Mouse (Mus musculus) cerebellum, adult 9-10 months (tissue): Measurements from ENCODE around the gene Ctbp2.

ENCODE experiments used
- DNase-seq: peaks from one replicate; pipeline ENCODE4 v3.0.0; 2022

The Ctbp2 gene

DNA sequence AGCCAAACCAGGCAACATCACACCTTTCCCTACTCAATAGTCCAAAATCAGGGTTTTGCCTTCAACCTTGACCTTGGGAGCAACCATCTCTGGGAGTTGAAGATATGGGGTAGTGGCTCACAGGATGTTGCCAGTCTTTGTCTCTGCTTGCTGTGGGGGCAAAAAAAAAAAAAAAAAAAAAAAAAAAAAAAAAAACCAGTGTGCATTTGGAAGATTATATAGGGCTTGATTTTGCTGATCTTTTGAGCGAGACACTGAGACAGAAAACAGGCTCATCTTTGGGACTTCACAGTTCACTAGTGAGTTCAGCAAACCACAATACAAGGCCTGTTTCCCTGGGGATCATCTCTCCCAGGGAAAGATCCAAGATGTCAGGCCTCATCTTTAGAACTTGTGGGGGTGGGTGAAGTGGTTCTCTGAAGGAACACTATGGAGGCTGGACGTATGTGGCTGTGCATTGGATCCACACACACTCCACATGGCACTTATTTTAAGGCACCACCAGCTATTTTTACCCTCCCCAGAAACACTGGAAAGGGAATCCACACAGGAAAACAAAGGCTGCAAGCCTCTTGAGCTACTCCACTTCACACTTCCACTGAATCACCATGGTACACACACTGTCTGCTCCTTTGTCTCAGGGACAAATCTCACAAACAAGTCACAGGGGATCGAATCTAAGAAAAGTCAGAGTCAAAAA is 84.4 kb downstream of the Ctbp2 start:
- no peak for DNase-seq

GRCm38 (mm10) chr7:133037618-133038017 is 86.5 kb downstream of the Ctbp2 start:
- DNase-seq = no peak

DNA sequence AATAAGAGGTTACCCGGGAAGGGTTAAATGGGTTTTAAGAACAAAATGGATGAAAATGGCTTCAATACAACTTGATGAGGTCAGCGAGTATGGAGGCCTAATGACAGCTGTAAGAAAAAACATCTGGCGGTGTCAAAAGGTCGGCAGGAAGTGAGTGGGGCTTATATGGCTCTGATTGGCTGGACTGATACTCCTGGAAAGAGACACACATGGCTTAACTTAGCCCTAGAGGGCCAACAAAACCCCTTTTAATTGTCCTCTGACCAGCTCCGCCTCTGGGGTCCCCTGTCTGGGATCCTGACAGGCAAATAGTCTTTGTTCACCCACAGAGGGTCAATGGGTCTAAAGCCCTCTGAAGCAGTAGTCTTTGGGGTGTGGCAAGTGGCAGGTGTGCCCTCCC is 86.9 kb downstream of the Ctbp2 start:
- DNase-seq = no peak

GRCm38 (mm10) chr7:133035901-133036300 is 88.3 kb downstream of the Ctbp2 start:
- DNase-seq = no peak

GRCm38 (mm10) chr7:133032589-133033203 is 91.5 kb downstream of the Ctbp2 start:
- DNase-seq = peak; percentile 79

DNA sequence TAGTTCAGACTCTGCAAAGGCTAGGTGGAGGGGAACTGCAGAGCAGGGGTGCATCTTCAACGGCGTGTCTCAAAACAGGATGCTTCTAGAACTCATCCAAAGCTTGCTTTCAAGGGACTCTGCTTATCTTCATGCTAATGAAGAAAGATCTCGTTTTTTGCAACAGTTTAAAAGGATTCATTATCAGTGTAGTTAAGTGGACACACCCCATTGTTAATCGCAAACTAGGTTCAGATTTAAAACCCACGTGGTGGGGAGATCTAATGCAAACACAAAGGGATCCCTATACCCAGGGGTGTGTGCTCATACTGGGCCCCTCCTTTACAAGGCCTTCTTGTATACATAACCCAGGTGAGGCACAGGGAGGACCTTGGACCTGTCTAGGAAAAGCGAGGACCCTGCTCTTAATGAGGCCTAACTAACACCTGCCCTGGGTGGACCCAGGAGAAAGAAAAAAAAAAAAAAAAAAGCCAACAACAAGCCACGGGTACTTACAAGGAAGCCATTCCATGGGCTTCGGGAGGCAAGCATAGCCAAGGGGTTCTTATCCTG is 94.6 kb downstream of the Ctbp2 start:
- no peak for DNase-seq

- DNase-seq = no peak
Measured at GRCm38 (mm10) chr7:133029004-133029403, 95.2 kb downstream of the Ctbp2 start.

DNA sequence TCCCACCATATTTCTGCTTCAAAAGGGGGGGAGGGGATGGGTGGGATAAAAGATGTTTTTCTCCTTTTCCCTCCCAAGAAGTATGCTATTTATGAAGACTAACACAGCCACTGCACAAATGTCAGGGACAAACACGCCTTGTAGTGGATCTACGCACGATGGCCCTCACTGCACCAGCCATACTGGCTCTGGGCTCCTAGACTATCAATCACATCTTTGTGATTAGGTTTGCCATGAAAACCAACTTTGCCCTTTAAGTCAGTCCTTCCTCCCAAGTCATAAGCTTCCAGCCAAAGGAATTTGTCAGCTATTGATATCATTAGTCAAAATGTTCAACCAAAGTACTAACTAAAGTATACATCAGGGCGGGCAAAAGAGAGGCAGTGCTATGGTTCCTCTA is 96.2 kb downstream of the Ctbp2 start:
- DNase-seq = no peak

DNA sequence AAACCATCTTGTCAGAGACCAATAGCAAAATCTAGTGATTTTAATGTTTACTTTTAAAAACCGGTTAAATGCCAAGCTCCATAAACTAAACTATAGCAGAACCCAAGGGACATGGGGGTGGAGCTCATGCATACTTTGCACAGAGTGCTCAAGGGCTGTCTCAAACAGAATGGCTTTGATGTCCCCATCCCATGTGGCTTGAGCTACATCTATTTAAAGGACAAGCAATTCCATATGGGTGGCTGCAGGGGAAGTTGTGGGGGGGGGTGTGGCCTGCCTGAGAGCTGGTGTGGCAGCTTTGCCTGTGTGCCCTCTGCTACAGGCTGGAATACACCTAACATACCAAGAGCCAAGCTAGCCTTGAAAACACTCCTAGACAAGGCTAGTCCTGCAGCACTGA is 99.5 kb downstream of the Ctbp2 start:
- no peak for DNase-seq

DNA sequence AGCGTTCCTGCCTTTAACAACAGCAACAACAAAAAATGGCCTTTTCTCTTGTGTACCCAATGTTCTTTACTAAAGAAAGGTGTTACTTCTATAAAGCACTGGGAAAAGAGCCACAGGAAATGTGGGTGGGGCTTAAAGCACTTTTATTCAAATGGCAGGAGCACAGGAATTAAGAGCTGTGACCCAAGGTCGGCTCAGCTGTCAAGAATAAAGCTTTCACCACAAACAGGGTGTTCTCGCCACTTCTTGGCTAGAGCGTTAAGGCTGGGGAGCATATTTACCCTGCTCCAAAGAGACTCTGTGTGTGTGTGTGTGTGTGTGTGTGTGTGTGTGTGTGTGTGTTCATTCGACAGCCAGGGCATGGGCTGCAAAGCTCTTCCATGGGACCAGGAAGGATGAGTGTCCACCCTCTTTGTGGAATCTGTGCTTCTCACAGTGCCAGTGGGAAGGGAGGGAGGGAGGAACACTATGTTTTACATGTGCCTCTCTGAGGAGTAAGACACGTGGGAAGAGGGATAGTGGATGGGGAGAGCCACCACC is 104.6 kb downstream of the Ctbp2 start:
- no peak for DNase-seq

DNA sequence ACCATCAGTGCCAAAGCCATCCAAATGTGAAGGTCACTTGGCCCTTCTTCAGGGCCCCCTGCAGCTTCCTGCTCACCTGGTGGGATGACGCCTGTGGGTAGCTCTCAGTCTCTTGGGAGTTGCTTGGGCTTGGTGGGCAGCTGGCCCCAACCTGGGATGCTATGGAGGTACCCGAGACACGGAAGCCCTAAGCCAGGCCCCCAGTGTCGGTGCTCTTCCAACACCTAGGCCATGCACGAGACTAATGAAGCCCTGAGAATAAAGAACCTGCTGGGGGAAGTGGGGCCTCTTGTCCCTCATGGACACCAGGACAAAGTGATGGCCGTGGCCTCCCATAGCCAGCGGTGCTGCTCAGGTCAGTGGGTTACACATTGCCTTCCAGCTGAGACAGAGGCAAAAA is 105.2 kb downstream of the Ctbp2 start:
- DNase-seq = no peak

GRCm38 (mm10) chr7:133015416-133016070 is 108.6 kb downstream of the Ctbp2 start:
- DNase-seq = peak; percentile 49

DNA sequence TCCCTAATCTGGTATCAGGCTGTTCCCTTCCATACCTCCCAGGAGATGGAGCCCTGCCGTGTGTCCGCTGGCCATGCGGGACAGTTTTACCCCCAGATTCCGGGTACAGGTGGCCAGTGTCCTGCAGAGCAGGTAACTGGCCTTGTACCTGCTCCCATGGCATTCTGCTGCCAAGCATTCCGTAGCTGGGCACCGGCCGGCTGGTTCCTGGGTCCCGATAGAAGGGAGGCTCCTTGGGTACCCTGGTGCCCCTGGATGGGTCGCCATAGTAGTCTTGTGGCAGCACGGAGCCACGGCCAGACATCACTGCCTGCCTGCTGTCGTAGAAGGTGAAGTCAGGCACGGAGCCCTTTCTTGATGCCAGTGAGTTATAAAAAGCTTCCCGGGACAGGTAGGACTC is 109.5 kb downstream of the Ctbp2 start:
- DNase-seq = peak; percentile 59

- no peak for DNase-seq
Measured at GRCm38 (mm10) chr7:133013923-133014322, 110.2 kb downstream of the Ctbp2 start.

- peak; percentile 51 for DNase-seq
Measured at GRCm38 (mm10) chr7:133012637-133013366, 111.4 kb downstream of the Ctbp2 start.

- DNase-seq = peak; percentile 42
Measured at GRCm38 (mm10) chr7:133011611-133012010, 112.5 kb downstream of the Ctbp2 start.

DNA sequence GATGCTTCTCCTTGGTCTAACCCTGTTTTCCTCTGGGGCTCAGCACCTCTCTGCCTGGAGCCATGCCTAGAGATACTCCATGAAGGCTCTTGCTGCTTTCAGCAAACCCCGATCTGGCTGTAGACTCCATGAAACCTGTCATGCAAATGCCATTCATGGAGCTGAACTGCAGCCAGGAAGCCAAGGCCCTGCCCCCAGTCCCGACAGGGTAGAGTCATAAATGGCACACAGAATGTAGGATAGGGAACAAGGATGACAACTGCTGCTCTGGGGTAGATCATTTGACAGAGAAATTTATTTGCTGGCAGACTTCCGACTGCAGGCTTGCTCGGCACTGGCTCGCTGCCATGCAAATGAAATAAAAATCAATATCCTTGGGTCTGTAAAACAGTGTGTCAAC is 113.0 kb downstream of the Ctbp2 start:
- peak; percentile 80 for DNase-seq

GRCm38 (mm10) chr7:133010477-133010876 is 113.7 kb downstream of the Ctbp2 start:
- DNase-seq = peak; percentile 67

GRCm38 (mm10) chr7:133009676-133010075 is 114.5 kb downstream of the Ctbp2 start:
- DNase-seq = no peak

DNA sequence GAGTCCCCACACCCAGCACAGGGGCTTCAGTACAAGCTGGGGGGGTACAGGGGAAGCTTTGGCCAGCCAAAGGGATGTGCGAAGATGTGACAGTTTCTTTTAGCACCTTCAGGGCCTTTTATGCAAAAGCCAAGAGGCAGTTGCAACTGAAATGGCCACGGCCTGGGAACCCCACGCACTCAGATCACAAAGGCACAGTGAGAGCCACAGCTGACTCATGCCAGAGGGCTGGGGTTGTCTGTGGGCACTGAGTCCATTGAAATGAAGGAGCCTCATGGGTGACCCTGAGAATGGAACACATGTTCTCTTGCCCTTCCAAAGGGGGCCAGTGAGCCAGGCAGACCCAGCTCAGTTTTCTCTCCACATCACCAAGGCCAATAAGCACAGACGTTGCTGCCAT is 115.5 kb downstream of the Ctbp2 start:
- peak; percentile 37 for DNase-seq

- peak; percentile 71 for DNase-seq
Measured at GRCm38 (mm10) chr7:133007343-133007742, 116.8 kb downstream of the Ctbp2 start.

DNA sequence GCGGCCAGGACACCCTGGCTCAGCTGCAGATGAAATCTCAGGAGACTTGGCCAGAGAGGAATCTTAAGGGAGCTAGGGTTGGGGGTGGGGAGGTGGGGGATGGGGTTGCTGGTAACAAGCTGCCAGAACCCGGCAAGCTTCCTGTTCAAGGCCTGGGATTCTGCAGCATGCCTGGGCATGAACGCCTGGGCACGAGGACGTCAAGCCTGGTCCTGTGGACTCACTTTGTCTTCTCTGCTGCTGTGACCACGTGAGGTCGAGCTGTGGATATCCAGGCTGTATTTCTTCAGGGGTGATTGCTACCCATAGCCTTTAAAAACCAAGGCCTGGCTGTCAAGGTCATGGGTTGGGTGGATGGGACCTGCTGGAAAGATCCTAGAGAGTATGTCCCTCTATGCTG is 118.4 kb downstream of the Ctbp2 start:
- no peak for DNase-seq

GRCm38 (mm10) chr7:133003421-133003820 is 120.7 kb downstream of the Ctbp2 start:
- peak; percentile 95 for DNase-seq
